Mouse (Mus musculus) kidney, embryonic 15.5 days (tissue): ENCODE data around the gene Dusp16. TPM values are rescaled to one million over a fixed set of nuclear protein-coding genes. Genes with fewer than 3 reads are reported as not detected.

Experiments
- ATAC-seq: fragments of 200-750 bp; cut with Nextera tagmentation; replicated peaks from 2 replicates; pipeline ENCODE4 v1.8.0; 2017; ENCODE audit warnings: moderate TSS enrichment; ENCODE audit not compliant: low FRiP score
- H3K27ac ChIP-seq: fragments of 300-500 bp; sonication (generic); 2 replicates; pipeline ENCODE4 v1.5.1; 2015; ENCODE audit warnings: mild to moderate bottlenecking, inconsistent platforms
- H3K27me3 ChIP-seq: fragments of 300-500 bp; sonication (generic); 2 replicates; pipeline ENCODE4 v1.6.1; 2015; ENCODE audit warnings: inconsistent platforms
- H3K36me3 ChIP-seq: fragments of 300-500 bp; sonication (generic); 2 replicates; pipeline ENCODE4 v1.6.1; 2015; ENCODE audit warnings: inconsistent platforms
- H3K4me1 ChIP-seq: fragments of 300-500 bp; sonication (generic); 2 replicates; pipeline ENCODE4 v1.6.1; 2015; ENCODE audit warnings: inconsistent platforms
- H3K4me2 ChIP-seq: fragments of 300-500 bp; sonication (generic); 2 replicates; pipeline ENCODE4 v1.6.1; 2015; ENCODE audit warnings: moderate library complexity, mild to moderate bottlenecking, inconsistent platforms
- H3K4me3 ChIP-seq: fragments of 300-500 bp; sonication (generic); replicated peaks from 2 replicates; pipeline ENCODE4 v1.5.1; 2015; ENCODE audit warnings: mild to moderate bottlenecking, inconsistent platforms
- H3K9ac ChIP-seq: fragments of 300-500 bp; sonication (generic); 2 replicates; pipeline ENCODE4 v1.6.1; 2015; ENCODE audit warnings: mild to moderate bottlenecking, inconsistent platforms
- H3K9me3 ChIP-seq: fragments of 300-500 bp; sonication (generic); replicated peaks from 2 replicates; pipeline ENCODE4 v1.6.1; 2016; ENCODE audit warnings: inconsistent platforms
- WGBS: fragments of 180-500 bp; shearing (Covaris S2); methylation state at CpG from one replicate; pipeline ENCODE4 v1.1.7; 2015; ENCODE audit warnings: mixed read lengths; 5-methylcytosine and 5-hydroxymethylcytosine counted together
- polyA plus RNA-seq: library from polyadenylated mRNA; unstranded; fragments of >200 nt; fragmentation: Nextera tagmentation; extraction: Ambion mirVana; gene quantifications from 2 replicates; pipeline ENCODE4 v1.2.1, GENCODE M21; 2015

Gene Dusp16
- polyA plus RNA-seq, 1 experiment from 2014 or later: 11.8 TPM

- Histone ChIP-seq H3K9me3 (no peaks in the 10 kb centered on the region), H3K27me3 (no peaks in the 10 kb centered on the region), H3K4me3 (no peak overlapping the region), H3K27ac (no peak overlapping the region), H3K4me2 (no peak overlapping the region), H3K4me1 (0 out of 2 replicates have a peak, but pooled peaks cover under 1% of the 10 kb centered on the region), H3K9ac (no peak overlapping the region), H3K36me3 (peaks cover 3% of the 10 kb centered on the region; the same call in 1 of the 2 replicates)
- no peak for ATAC-seq
- 70% methylated on average over 4 of the region's 4 CpGs for WGBS
Observed at GRCm38 (mm10) chr6:134706467-134706866, 86.0 kb downstream of the Dusp16 start.

GRCm38 (mm10) chr6:134703053-134703690 lies 89.3 kb downstream of the Dusp16 start:
- Histone ChIP-seq H3K4me2 (no peak overlapping the region), H3K9me3 (no peaks in the 10 kb centered on the region), H3K27ac (no peak overlapping the region), H3K9ac (no peak overlapping the region), H3K27me3 (no peaks in the 10 kb centered on the region), H3K36me3 (no peaks in the 10 kb centered on the region), H3K4me1 (no peaks in the 10 kb centered on the region), H3K4me3 (no peak overlapping the region)
- ATAC-seq: no peak
- WGBS: 92% methylated on average over 4 of the region's 4 CpGs

- 92% methylated on average over 7 of the region's 7 CpGs for WGBS
- Histone ChIP-seq H3K4me2 (no peak overlapping the region), H3K4me3 (no peak overlapping the region), H3K9me3 (no peaks in the 10 kb centered on the region), H3K36me3 (no peaks in the 10 kb centered on the region), H3K9ac (no peak overlapping the region), H3K27ac (no peak overlapping the region), H3K4me1 (no peaks in the 10 kb centered on the region), H3K27me3 (no peaks in the 10 kb centered on the region)
- ATAC-seq: no peak
Observed at GRCm38 (mm10) chr6:134702184-134702583, 90.2 kb downstream of the Dusp16 start.

- Histone ChIP-seq H3K36me3 (no peaks in the 10 kb centered on the region), H3K9ac (no peak overlapping the region), H3K27ac (no peak overlapping the region), H3K4me3 (no peak overlapping the region), H3K27me3 (no peaks in the 10 kb centered on the region), H3K9me3 (no peaks in the 10 kb centered on the region), H3K4me1 (0 out of 2 replicates have a peak, but pooled peaks cover 3% of the 10 kb centered on the region), H3K4me2 (no peak overlapping the region)
- WGBS: 79% methylated on average over 6 of the region's 6 CpGs
- no peak for ATAC-seq
Observed at GRCm38 (mm10) chr6:134701211-134701602, 91.2 kb downstream of the Dusp16 start.

GRCm38 (mm10) chr6:134700451-134701210 lies 91.8 kb downstream of the Dusp16 start:
- Histone ChIP-seq H3K9me3 (no peaks in the 10 kb centered on the region), H3K4me1 (peaks cover 6% of the 10 kb centered on the region; the same call in 1 of the 2 replicates), H3K4me3 (no peak overlapping the region), H3K4me2 (no peak overlapping the region), H3K27me3 (no peaks in the 10 kb centered on the region), H3K27ac (0 out of 2 replicates have a peak overlapping the region, but pooled peaks have one; percentile 6), H3K9ac (no peak overlapping the region), H3K36me3 (no peaks in the 10 kb centered on the region)
- WGBS: 62% methylated on average over 8 of the region's 8 CpGs
- ATAC-seq: 0 out of 2 replicates have a peak, but pooled peaks have one; percentile 47

GRCm38 (mm10) chr6:134698243-134698642 lies 94.2 kb downstream of the Dusp16 start:
- Histone ChIP-seq H3K27ac (no peak overlapping the region), H3K36me3 (no peaks in the 10 kb centered on the region), H3K4me3 (no peak overlapping the region), H3K9ac (no peak overlapping the region), H3K27me3 (no peaks in the 10 kb centered on the region), H3K9me3 (no peaks in the 10 kb centered on the region), H3K4me2 (no peak overlapping the region), H3K4me1 (peaks cover 8% of the 10 kb centered on the region; the same call in 1 of the 2 replicates)
- ATAC-seq: 0 out of 2 replicates have a peak, but pooled peaks have one; percentile 41
- 56% methylated on average over 5 of the region's 5 CpGs for WGBS

GRCm38 (mm10) chr6:134696554-134696953 lies 95.9 kb downstream of the Dusp16 start:
- Histone ChIP-seq H3K4me3 (no peak overlapping the region), H3K4me1 (peaks cover 8% of the 10 kb centered on the region; the same call in 1 of the 2 replicates), H3K9me3 (no peaks in the 10 kb centered on the region), H3K9ac (no peak overlapping the region), H3K36me3 (no peaks in the 10 kb centered on the region), H3K4me2 (no peak overlapping the region), H3K27ac (0 out of 2 replicates have a peak overlapping the region, but pooled peaks have one; percentile 48), H3K27me3 (no peaks in the 10 kb centered on the region)
- ATAC-seq: no peak
- WGBS: 71% methylated on average over 2 of the region's 2 CpGs

GRCm38 (mm10) chr6:134696146-134696545 lies 96.3 kb downstream of the Dusp16 start:
- Histone ChIP-seq H3K27ac (peak overlapping the region; percentile 48), H3K4me3 (no peak overlapping the region), H3K9ac (no peak overlapping the region), H3K4me1 (peaks cover 8% of the 10 kb centered on the region; the same call in 1 of the 2 replicates), H3K9me3 (no peaks in the 10 kb centered on the region), H3K4me2 (no peak overlapping the region), H3K27me3 (no peaks in the 10 kb centered on the region), H3K36me3 (no peaks in the 10 kb centered on the region)
- ATAC-seq: 0 out of 2 replicates have a peak, but pooled peaks have one; percentile 54
- 31% methylated on average over 4 of the region's 4 CpGs for WGBS

- no peak for ATAC-seq
- Histone ChIP-seq H3K9ac (no peak overlapping the region), H3K36me3 (no peaks in the 10 kb centered on the region), H3K4me2 (no peak overlapping the region), H3K27me3 (no peaks in the 10 kb centered on the region), H3K27ac (no peak overlapping the region), H3K4me1 (peaks cover 8% of the 10 kb centered on the region; the same call in 1 of the 2 replicates), H3K4me3 (no peak overlapping the region), H3K9me3 (no peaks in the 10 kb centered on the region)
- 43% methylated on average over 3 of the region's 3 CpGs for WGBS
Observed at GRCm38 (mm10) chr6:134695625-134696024, 96.8 kb downstream of the Dusp16 start.

GRCm38 (mm10) chr6:134694988-134695387 lies 97.4 kb downstream of the Dusp16 start:
- Histone ChIP-seq H3K4me2 (no peak overlapping the region), H3K9me3 (no peaks in the 10 kb centered on the region), H3K36me3 (no peaks in the 10 kb centered on the region), H3K4me1 (peaks cover 8% of the 10 kb centered on the region; the same call in 1 of the 2 replicates), H3K4me3 (no peak overlapping the region), H3K9ac (no peak overlapping the region), H3K27ac (no peak overlapping the region), H3K27me3 (no peaks in the 10 kb centered on the region)
- WGBS: 95% methylated on average over 3 of the region's 3 CpGs
- ATAC-seq: no peak

GRCm38 (mm10) chr6:134694498-134694897 lies 97.9 kb downstream of the Dusp16 start:
- Histone ChIP-seq H3K4me2 (no peak overlapping the region), H3K9me3 (no peaks in the 10 kb centered on the region), H3K27me3 (no peaks in the 10 kb centered on the region), H3K27ac (no peak overlapping the region), H3K9ac (no peak overlapping the region), H3K4me1 (peaks cover 8% of the 10 kb centered on the region; the same call in 1 of the 2 replicates), H3K4me3 (no peak overlapping the region), H3K36me3 (no peaks in the 10 kb centered on the region)
- no peak for ATAC-seq
- WGBS: 90% methylated on average over 6 of the region's 6 CpGs

- WGBS: 81% methylated on average over 6 of the region's 6 CpGs
- Histone ChIP-seq H3K27ac (no peak overlapping the region), H3K4me1 (no peaks in the 10 kb centered on the region), H3K27me3 (no peaks in the 10 kb centered on the region), H3K4me3 (no peak overlapping the region), H3K9ac (no peak overlapping the region), H3K36me3 (no peaks in the 10 kb centered on the region), H3K4me2 (no peak overlapping the region), H3K9me3 (no peaks in the 10 kb centered on the region)
- ATAC-seq: no peak
Observed at GRCm38 (mm10) chr6:134685515-134685914, 106.9 kb downstream of the Dusp16 start.
